Mouse (Mus musculus) neural tube, embryonic 10.5 days (tissue): ENCODE results near the gene Nckap5l.
A peak's percentile ranks its signal among the peaks of the same experiment; 100 is the strongest.
"Not testable (repeated sequence)": the region's sequence is repeated elsewhere in the genome, so short reads cannot be mapped to it uniquely, and the experiment has no call there.

Experiments used
- DNase-seq: peaks from one replicate; pipeline ENCODE4 v3.0.0-alpha.2; 2017; ENCODE audit warnings: low spot score; ENCODE audit errors: extremely low spot score

Nckap5l gene

DNA sequence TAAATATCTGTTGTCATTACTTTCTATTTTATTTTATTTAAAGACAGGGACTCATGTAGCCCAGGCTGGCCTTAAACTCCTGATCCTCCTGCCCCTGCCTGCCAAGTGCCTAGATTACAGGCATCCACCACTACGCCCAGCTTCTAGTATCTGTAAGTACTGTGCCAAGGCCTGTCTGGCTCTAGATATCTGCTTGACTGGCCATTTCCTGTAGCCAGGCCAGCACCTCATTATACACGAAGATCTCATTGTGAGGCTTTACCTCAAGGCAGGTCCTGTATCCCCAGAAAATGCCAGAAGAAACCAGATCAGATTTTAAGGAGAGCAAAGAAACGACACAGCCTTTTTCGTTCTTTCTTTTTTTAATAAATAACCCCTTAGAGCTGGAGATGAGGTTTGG lies 12.2 kb upstream of the Nckap5l start:
- DNase-seq, result no peak

DNA sequence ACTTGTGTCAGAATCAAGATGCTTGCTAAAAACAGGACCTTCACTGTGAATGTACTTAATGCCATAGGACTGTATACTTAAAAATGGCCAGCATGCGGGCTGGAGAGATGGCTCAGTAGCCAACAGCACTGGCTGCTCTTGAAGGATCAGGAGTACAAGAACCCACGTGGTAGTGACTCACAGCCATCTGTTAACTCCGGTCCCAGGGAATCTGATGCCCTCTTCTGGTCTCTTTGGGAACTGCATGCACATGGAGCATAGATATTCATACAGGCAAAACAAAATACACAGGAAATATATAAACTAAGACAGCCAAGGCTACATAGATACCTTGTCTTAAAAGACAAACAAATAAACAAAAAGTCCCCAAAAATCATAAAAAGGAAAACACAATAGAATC lies 11.5 kb upstream of the Nckap5l start:
- DNase-seq, result peak; percentile 59

DNA sequence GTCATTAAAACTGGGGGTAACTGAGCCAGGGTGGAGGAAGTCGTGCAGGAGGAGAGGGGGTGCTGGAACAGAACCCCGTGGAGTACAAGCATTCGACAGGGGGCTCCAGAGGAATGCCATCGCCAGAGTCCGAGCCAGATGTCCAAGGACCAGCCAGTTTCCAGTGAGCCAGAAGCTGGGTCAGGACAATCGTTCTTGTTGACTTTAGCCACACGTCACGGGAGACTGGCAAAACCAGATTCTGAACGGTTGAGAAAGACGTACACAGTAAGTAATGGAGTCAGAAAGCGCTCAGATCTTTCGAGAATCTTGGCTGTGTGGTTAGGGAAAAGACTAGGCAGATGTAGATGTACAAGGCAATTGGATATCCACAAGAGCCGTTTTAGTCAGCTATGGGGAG lies 5.6 kb upstream of the Nckap5l start:
- no peak for DNase-seq

- peak; percentile 64 for DNase-seq
Measured at GRCm38 (mm10) chr15:99456963-99457605, 464 bp downstream of the Nckap5l start.

- no peak for DNase-seq
Measured at GRCm38 (mm10) chr15:99456338-99456962, 1.1 kb downstream of the Nckap5l start.

DNA sequence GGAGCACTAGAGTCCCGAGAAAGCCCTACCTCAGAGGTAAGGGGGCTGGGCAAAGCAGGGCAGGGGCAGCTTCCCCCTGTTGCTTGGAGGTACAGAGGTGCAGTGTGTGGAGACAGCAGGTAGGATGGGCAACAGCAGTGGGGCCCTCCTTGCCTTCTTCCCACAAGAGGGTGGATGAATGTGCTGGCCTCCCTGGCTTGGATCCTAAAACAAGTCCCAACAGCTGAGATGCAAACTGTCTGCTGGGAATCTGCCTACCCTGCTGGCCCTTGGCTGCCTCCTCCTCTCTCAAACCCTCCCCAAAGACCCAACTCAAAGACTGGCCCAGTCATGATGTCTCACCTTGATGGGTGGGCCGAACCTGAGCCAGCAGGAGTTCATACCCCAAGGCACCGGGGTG lies 2.1 kb downstream of the Nckap5l start:
- DNase-seq, result no peak

DNA sequence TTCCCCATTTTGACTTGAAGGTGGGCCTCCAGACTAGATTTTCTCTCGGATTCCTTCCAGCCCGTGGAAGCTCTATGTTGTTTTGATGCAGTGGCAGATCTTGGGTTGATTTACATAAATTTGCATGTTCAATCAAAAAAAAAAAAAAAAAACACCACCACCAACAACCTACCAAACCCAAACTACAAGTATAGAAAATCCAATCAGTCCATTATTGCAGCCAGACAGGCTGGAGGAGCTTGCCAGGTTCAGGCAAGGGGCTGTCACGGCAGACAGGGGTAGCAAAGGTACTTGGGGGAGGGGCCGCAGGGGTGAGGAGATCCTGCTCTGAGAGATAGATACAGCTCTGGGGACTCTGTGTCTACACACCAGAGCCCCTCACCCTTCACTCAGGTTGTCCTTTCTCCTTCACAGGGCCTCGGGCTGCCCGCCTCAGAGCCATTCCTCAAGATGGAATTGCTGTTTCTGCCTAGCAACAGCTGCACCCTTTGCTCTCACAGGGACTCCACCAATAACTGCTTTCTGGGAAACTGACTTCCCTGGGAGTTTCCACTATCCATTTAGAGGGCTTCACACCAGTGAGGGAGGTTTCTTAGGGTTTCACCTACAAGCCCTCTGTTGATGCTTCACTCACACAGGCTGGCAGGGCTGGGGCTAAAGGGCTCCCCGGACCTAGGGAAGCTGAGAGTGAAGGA lies 2.8 kb downstream of the Nckap5l start:
- DNase-seq, result no peak

DNA sequence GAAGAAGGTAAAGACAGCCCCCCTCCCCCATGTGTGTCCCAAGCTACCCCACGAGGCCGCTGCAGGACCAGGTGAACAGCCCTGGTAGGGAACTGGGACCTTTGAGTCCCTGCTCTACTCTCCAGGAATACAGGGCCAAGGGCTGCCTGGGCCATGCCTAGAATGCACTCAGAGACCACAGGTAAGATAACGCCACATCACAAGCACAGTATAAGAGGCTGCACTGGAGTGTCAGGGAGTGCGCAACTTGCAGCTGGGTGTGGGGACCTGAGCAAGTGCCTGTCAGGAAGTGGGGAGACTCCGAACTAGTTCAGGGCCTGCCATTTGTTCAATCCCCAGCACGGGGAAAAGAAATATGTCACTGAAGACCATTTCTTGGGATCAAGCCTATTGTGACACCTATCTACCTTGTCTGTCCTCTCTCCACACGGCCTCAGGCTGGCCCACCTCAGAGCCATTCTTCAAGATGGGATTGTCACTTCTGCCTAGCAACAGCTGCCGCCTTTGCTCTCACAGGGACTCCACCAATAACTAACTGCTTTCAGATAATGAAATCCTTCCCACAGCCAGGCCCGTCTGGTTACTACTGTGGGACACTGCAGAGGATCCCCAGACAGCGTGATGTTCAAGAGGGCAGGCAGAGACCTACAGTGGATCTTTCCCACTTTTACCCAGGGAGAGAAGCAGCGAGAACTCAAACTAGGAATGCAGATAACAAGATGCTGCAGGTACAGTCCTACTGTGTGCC lies 4.2 kb downstream of the Nckap5l start:
- no peak for DNase-seq

GRCm38 (mm10) chr15:99449751-99450280 lies 7.7 kb downstream of the Nckap5l start:
- DNase-seq, result no peak

DNA sequence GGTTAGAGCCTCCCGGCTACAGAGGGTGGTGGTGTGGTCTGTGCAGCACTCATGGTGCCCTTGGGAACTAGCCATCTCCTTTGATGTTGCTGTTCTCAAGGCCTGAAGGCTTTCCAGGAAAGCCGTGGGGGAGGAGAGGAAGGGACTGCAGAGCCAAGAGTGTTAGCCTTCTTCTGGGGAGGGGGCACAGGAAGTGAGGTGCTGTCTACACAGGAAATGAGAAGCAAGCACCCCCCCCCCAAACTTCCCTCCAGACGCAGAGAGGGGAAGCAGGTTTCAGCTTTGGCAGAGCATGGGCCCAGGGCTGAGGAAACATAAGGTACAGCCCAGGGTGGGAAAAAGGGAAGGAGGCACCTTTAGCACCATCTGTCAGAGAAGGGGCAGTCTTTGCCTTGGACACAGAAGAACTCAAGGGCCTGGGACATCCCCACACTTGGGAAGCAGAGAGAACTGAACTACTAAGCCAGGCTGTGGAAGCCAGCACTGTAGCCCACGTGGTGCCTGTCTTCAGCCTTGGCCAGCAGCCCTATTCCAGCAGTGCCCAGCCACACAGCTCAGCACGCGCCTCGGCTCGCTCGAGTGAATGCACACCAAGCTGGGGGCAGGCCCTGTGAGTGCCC lies 8.3 kb downstream of the Nckap5l start:
- DNase-seq, result no peak

DNA sequence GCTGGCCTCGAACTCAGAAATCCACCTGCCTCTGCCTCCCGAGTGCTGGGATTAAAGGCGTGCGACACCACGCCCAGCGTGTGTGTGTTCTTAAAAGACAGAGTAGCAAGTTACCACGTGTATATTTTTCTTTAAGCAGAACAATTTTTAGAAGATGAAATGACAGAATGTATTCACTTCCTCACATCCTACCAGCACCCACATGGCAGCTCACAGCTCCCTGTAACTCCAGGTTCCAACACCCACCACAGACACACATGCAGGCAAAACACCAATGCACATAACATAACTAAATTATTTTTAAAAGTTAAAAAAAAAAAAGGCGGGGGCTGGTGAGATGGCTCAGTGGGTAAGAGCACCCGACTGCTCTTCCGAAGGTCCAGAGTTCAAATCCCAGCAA lies 11.4 kb downstream of the Nckap5l start:
- DNase-seq, result not testable (repeated sequence)

DNA sequence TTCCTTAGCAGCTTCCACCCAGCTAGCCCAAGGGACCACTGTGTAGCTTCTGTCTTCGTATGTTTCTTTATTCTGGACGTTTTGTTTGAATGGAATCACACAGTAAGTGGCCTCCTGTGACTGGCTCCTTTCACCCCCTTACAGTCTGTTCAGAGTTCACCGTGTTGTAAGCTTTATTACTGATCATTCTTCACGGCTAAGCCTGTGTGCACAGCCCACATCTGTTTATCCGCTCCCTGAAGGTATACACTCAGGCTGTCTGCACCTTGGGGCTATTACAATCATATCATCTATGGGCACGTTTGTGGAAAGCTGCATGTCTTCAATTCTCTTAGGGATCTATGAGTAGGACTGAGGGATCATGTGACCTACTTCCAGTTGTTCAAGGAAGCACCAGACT lies 12.0 kb downstream of the Nckap5l start:
- no peak for DNase-seq

DNA sequence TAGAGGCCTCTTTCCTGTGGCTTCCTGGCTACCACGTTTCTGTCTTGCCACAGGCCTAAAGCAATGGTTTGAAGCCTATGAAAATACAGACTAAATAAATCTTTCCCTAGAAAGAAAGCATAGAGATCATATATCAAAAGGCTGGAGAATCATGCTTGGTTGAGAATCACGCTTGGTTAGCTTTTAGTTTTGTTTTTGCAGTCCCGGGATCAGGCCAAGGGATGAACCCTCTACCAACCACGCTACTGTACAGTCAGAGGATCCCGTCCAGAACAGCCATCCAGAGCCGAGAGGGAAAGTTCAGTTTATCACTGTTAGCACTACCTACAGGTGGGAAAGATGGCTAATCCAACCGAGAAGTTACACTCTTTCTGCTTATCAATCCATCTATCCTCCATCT lies 15.2 kb downstream of the Nckap5l start:
- DNase-seq, result no peak

GRCm38 (mm10) chr15:99440816-99441457 lies 16.6 kb downstream of the Nckap5l start:
- DNase-seq, result no peak

GRCm38 (mm10) chr15:99440112-99440815 lies 17.3 kb downstream of the Nckap5l start:
- peak; percentile 34 for DNase-seq

DNA sequence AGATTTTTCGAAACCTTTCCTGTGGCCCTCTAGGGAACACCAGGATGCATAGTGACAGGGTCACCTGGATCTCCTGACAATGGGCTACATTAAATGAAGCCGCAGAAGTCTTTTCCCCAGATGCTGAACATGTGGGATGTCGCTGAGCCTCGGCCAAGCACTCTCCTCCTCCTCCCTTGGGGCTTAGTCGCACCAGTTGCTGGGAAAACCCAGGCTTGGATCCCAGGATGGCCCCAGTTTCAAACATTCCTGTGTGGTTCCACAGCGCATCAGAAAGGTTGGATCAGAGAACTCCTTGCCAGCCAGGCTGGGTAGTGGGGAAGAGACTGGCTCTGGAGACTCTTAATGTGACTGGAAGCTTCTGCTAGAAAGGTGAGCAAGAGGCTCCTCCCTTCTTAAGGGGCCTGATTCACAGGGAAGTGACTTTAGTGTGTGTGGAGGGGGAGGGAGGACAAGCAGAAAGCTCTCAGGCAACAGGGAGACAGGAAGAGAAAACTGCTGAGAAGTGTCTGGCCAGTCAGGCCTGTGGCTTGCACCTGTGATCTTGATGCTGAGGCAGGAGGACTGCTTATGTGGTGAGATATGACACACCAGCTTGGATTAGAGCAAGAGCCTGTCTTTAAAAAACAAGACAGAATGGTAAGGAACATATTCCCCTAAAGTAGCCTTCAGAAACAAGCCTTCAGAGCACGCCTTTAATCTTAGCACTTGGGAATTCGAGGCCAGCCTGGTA lies 18.4 kb downstream of the Nckap5l start:
- no peak for DNase-seq

DNA sequence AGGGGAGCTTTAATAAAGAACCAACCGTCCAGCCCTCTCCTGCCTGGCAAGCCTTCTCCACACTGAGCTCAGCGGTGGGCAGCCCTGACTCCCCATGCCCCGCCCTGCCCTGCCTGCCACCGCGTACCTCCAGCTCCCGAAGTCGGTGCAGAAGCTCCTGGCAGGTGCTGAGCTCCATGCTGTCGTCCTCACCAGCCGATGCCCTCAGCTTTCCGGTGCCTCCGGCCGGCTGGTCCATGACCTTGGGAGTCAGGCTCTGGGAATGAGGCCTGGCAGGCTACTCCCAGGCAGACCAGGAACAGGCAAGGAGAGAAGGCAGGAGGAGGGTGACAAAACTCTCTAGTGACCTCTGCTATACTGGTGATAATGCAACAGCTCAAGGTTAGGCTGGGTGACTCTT lies 23.6 kb downstream of the Nckap5l start:
- DNase-seq, result no peak

GRCm38 (mm10) chr15:99433081-99433718 lies 24.3 kb downstream of the Nckap5l start:
- no peak for DNase-seq

GRCm38 (mm10) chr15:99431967-99432366 lies 25.6 kb downstream of the Nckap5l start:
- no peak for DNase-seq
